Mouse (Mus musculus) midbrain, embryonic 14.5 days (tissue): Measurements from ENCODE around the gene Kif3c. TPM values are rescaled to one million over a fixed set of nuclear protein-coding genes. Genes with fewer than 3 reads are reported as not detected.

ENCODE experiments used
- ATAC-seq: fragments of 200-750 bp; cut with Nextera tagmentation; 2 replicates; pipeline ENCODE4 v1.8.0; 2017; ENCODE audit warnings: moderate number of reproducible peaks, moderate library complexity; ENCODE audit not compliant: low FRiP score, low TSS enrichment
- DNase-seq: peaks from one replicate; pipeline ENCODE4 v3.0.0-alpha.2; 2015
- H3K27ac ChIP-seq: fragments of 300-500 bp; sonication (generic); replicated peaks from 2 replicates; pipeline ENCODE4 v1.5.1; 2014; ENCODE audit warnings: mild to moderate bottlenecking, low read depth, low read length, moderate library complexity
- H3K27me3 ChIP-seq: fragments of 300-500 bp; sonication (generic); 2 replicates; pipeline ENCODE4 v1.6.1; 2014; ENCODE audit warnings: low read length, control low read depth, mixed read lengths; ENCODE audit not compliant: control insufficient read depth, insufficient read depth
- H3K36me3 ChIP-seq: fragments of 300-500 bp; sonication (generic); 2 replicates; pipeline ENCODE4 v1.6.1; 2014; ENCODE audit warnings: low read length, control low read depth; ENCODE audit not compliant: control insufficient read depth, insufficient read depth
- H3K4me1 ChIP-seq: fragments of 300-500 bp; sonication (generic); 2 replicates; pipeline ENCODE4 v1.6.1; 2014; ENCODE audit warnings: mild to moderate bottlenecking, antibody characterized with exemption, low read length, control low read depth; ENCODE audit not compliant: control insufficient read depth, insufficient read depth
- H3K4me2 ChIP-seq: fragments of 300-500 bp; sonication (generic); 2 replicates; pipeline ENCODE4 v1.6.1; 2014; ENCODE audit warnings: mild to moderate bottlenecking, low read length, moderate library complexity
- H3K4me3 ChIP-seq: fragments of 300-500 bp; sonication (generic); replicated peaks from 2 replicates; pipeline ENCODE4 v1.5.1; 2014; ENCODE audit warnings: low read depth, low read length
- H3K9ac ChIP-seq: fragments of 300-500 bp; sonication (generic); replicated peaks from 2 replicates; pipeline ENCODE4 v1.6.1; 2014; ENCODE audit warnings: mild to moderate bottlenecking, low read length, moderate library complexity
- H3K9me3 ChIP-seq: fragments of 300-500 bp; sonication (generic); 2 replicates; pipeline ENCODE4 v1.6.1; 2016; ENCODE audit warnings: low read length, control low read depth, mixed read lengths; ENCODE audit not compliant: control insufficient read depth
- WGBS: fragments of 180-500 bp; shearing (Covaris S2); extraction: QIAGEN DNeasy Blood & Tissue Kit; methylation state at CpG from one replicate; pipeline ENCODE4 v1.1.7; 2014; 5-methylcytosine and 5-hydroxymethylcytosine counted together
- polyA plus RNA-seq: library from polyadenylated mRNA; unstranded; fragments of >200 nt; fragmentation: Nextera tagmentation; extraction: Ambion mirVana; gene quantifications from 2 replicates; pipeline ENCODE4 v1.2.1, GENCODE M21; 2014

Gene Kif3c
- polyA plus RNA-seq, 1 experiment from 2014 or later: 78.2 TPM

DNA sequence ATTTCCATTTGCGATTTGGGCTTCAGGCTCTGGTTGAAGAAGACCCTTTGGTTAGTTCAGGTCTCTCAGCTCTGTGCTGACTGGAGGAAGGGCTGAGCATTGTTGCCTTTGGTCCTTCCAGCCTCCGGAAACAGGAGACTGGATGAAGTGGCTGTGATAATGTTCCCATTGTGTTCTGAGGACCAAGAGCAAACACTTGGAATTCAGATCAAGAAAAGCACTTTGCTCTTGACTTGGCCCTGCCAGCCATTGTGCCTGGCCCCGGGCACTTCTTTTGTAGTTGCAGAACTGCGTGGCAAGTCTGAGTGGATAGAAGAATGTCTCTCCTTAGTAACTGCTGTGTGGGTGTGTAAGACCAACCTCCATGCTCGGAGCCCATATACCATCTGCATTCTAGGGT lies 9.6 kb downstream of the Kif3c start:
- DNase-seq (no peak), ATAC-seq (no peak)
- H3K4me1 ChIP-seq: peaks cover 29% of the 10 kb centered on the region

DNA sequence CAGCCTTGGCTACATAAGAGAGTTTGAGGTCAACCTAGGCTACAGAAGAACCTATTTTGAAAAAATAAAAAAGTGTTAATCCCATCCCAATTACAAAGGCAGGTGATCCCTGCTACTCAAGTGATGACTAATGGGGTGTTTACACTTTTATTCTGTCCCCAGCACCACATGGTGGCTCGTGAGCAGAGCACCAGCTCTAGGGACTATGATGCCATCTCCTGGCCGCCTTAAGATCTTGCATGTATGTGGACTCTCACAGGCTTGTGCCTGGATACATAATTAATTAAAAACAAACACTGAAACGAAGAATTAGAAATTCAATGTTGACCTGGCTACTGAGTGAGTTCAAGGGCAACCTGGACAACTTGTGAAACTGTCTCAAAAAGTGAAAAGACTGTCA lies 12.3 kb downstream of the Kif3c start:
- ATAC-seq (no peak), DNase-seq (no peak)
- Histone ChIP-seq H3K4me2 (no peak overlapping the region), H3K4me1 (peaks cover 5% of the 10 kb centered on the region; the same call in 1 of the 2 replicates), H3K27me3 (no peaks in the 10 kb centered on the region), H3K36me3 (peaks cover 73% of the 10 kb centered on the region), H3K27ac (no peak overlapping the region), H3K4me3 (no peak overlapping the region), H3K9ac (no peak overlapping the region), H3K9me3 (no peaks in the 10 kb centered on the region)
- 27% methylated on average over 3 of the region's 3 CpGs for WGBS

More for the DNA sequence above, 9.6 kb downstream of the Kif3c start:
- Histone ChIP-seq H3K4me2 (no peak overlapping the region), H3K27ac (no peak overlapping the region), H3K27me3 (no peaks in the 10 kb centered on the region), H3K9me3 (no peaks in the 10 kb centered on the region), H3K9ac (no peak overlapping the region), H3K36me3 (peaks cover 51% of the 10 kb centered on the region), H3K4me3 (no peak overlapping the region)
- WGBS: 82% methylated on average over 5 of the region's 5 CpGs

DNA sequence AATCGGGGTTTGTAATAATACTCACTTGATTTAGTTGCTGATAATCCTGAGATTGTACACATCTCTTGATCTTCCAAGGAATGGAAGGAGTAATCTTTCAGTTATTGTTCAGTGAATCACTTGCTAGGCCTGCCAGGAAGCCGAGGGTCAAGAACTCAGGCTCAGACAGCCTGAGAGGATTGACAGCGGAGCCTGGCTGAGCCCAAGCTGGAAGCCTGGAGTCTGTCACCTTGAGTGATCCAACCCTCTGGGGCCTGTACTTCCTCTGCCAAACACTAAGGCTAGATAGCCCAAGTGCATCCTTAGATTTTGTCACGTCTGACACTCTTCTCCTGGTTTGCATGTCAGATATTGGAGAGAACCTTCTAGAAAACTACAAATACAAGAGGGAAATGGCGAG lies 12.8 kb downstream of the Kif3c start:
- H3K4me3 ChIP-seq: no peak overlapping the region
- H3K9me3 ChIP-seq: no peaks in the 10 kb centered on the region
- no peak overlapping the region for H3K9ac ChIP-seq
- no peaks in the 10 kb centered on the region for H3K27me3 ChIP-seq
- H3K4me1 ChIP-seq: no peaks in the 10 kb centered on the region
- DNase-seq: no peak
- WGBS: 80% methylated on average over 5 of the region's 5 CpGs
- ATAC-seq: no peak
- H3K4me2 ChIP-seq: no peak overlapping the region
- H3K36me3 ChIP-seq: peaks cover 78% of the 10 kb centered on the region
- H3K27ac ChIP-seq: no peak overlapping the region

DNA sequence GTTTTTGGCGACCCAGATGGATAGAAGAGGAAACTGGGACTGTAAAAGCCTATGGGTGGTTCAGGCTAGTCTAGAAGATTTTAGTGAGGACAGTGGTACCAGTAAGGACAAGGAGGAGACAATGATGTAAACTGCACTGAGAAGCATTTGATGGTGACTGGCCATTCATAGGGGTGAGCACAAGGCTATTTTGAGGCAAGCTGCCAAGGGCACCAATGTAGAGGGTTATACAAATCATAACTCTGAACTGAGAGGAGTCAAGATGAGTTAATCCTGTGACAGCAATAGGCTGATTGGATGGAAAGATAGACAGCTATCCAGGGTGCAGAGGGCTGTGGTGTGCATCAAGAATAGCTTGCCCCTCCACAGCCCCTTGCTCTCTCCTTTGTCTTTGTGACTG lies 19.9 kb downstream of the Kif3c start:
- H3K9me3 ChIP-seq: no peaks in the 10 kb centered on the region
- no peak overlapping the region for H3K4me3 ChIP-seq
- no peaks in the 10 kb centered on the region for H3K4me1 ChIP-seq
- no peak overlapping the region for H3K27ac ChIP-seq
- 77% methylated on average over 1 of the region's 1 CpGs for WGBS
- ATAC-seq (no peak), DNase-seq (no peak)
- H3K36me3 ChIP-seq: peaks cover 73% of the 10 kb centered on the region
- H3K9ac ChIP-seq: no peak overlapping the region
- no peaks in the 10 kb centered on the region for H3K27me3 ChIP-seq
- no peak overlapping the region for H3K4me2 ChIP-seq

DNA sequence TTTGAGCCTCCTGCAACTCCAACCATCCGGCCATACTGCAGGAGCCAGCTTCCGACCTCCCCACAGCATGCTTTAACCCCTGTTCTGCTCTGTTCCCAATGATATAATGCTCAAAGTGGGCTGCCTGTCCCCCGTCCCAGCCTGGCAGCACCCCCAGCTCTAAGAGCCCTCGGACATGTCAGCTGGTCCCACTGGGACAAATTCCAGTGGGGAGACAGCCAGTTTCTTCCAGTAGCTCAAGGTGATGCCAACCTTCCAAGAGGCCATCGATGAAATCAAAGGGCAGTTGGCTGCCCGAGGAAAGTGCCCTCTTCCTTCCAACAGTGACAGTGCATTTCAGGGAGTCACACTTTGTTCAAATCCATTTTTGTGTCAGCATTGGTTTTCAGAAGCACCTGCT lies 20.3 kb downstream of the Kif3c start:
- peaks cover 74% of the 10 kb centered on the region for H3K36me3 ChIP-seq
- H3K27ac ChIP-seq: no peak overlapping the region
- ATAC-seq: no peak

GRCm38 (mm10) chr12:3385940-3386339 lies 21.0 kb downstream of the Kif3c start:
- no peak overlapping the region for H3K4me2 ChIP-seq
- ATAC-seq: no peak
- 54% methylated on average over 10 of the region's 10 CpGs for WGBS
- peak; percentile 16 for DNase-seq
- no peak overlapping the region; the same call in 1 of the 2 replicates for H3K27ac ChIP-seq
- peaks cover 75% of the 10 kb centered on the region for H3K36me3 ChIP-seq
- no peak overlapping the region for H3K9ac ChIP-seq
- no peaks in the 10 kb centered on the region for H3K9me3 ChIP-seq
- no peaks in the 10 kb centered on the region for H3K4me1 ChIP-seq
- H3K4me3 ChIP-seq: no peak overlapping the region
- H3K27me3 ChIP-seq: no peaks in the 10 kb centered on the region

More for the DNA sequence above, 20.3 kb downstream of the Kif3c start:
- Histone ChIP-seq H3K9me3 (no peaks in the 10 kb centered on the region), H3K4me2 (no peak overlapping the region), H3K4me3 (no peak overlapping the region), H3K9ac (no peak overlapping the region), H3K4me1 (no peaks in the 10 kb centered on the region), H3K27me3 (no peaks in the 10 kb centered on the region)
- WGBS: 86% methylated on average over 6 of the region's 6 CpGs
- no peak for DNase-seq

GRCm38 (mm10) chr12:3387891-3388290 lies 23.0 kb downstream of the Kif3c start:
- peaks cover 76% of the 10 kb centered on the region for H3K36me3 ChIP-seq
- no peak for DNase-seq

DNA sequence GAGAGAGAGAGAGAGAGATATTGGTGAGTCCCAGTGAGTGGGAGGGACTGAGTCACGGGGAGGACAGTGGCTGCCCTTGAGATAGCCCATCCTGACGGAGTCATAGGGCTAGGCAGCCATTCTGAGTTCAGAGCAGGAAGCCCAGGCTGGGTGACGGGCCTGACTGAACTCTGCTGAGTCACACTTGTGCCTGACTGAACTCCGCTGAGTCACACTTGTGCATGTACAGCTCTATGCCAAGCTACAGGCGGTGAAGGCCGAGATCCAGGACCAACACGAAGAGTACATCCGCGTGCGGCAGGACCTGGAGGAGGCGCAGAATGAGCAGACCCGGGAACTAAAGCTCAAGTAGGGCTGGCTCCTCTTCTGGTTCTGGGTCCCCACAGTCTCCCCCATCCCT lies 24.5 kb downstream of the Kif3c start:
- Histone ChIP-seq H3K9ac (no peak overlapping the region), H3K4me2 (no peak overlapping the region), H3K27ac (no peak overlapping the region), H3K27me3 (no peaks in the 10 kb centered on the region), H3K36me3 (peaks cover 75% of the 10 kb centered on the region), H3K4me3 (no peak overlapping the region), H3K9me3 (no peaks in the 10 kb centered on the region), H3K4me1 (no peaks in the 10 kb centered on the region)
- ATAC-seq (no peak), DNase-seq (no peak)
- WGBS: 96% methylated on average over 12 of the region's 12 CpGs

More at GRCm38 (mm10) chr12:3387891-3388290, 23.0 kb downstream of the Kif3c start:
- 96% methylated on average over 16 of the region's 16 CpGs for WGBS
- H3K4me3 ChIP-seq: no peak overlapping the region
- no peak overlapping the region for H3K27ac ChIP-seq
- no peaks in the 10 kb centered on the region for H3K9me3 ChIP-seq
- H3K4me2 ChIP-seq: no peak overlapping the region
- H3K4me1 ChIP-seq: no peaks in the 10 kb centered on the region
- no peaks in the 10 kb centered on the region for H3K27me3 ChIP-seq
- H3K9ac ChIP-seq: no peak overlapping the region
- no peak for ATAC-seq

DNA sequence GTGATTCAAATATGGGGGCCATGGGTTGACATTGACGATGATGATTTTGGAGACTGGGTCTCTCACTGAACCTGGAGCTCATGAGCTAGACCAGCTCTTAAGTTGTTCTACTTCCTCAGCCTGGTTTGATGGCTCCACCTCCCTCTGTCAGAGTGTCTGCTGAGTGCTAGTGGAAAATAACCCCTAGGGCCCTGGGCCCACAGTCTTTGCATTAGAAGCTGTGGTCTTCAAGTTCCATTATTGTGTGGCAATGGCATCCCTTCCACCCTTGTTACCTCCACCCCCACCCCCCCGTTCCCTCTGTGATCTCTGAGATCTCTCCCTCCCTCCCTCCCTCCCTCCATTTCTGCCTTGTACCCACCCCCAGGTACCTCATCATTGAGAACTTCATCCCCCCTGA lies 25.1 kb downstream of the Kif3c start:
- Histone ChIP-seq H3K27ac (no peak overlapping the region), H3K9me3 (no peaks in the 10 kb centered on the region), H3K9ac (no peak overlapping the region), H3K4me1 (no peaks in the 10 kb centered on the region), H3K4me3 (no peak overlapping the region), H3K4me2 (no peak overlapping the region), H3K36me3 (peaks cover 75% of the 10 kb centered on the region), H3K27me3 (no peaks in the 10 kb centered on the region)
- DNase-seq: no peak
- WGBS: 89% methylated on average over 2 of the region's 2 CpGs
- no peak for ATAC-seq
